Mouse (Mus musculus) liver, postnatal 0 days (tissue): ENCODE data around the gene Pih1d2.

Source experiments
- CTCF ChIP-seq: sonication (generic); IDR thresholded peaks from 2 replicates; pipeline ENCODE4 v1.5.1; 2016; ENCODE audit warnings: antibody characterized with exemption, low read depth
- EP300 ChIP-seq: IDR thresholded peaks from 2 replicates; pipeline ENCODE4 v1.6.1; 2016; ENCODE audit warnings: antibody characterized with exemption, low read depth, mild to moderate bottlenecking

DNA sequence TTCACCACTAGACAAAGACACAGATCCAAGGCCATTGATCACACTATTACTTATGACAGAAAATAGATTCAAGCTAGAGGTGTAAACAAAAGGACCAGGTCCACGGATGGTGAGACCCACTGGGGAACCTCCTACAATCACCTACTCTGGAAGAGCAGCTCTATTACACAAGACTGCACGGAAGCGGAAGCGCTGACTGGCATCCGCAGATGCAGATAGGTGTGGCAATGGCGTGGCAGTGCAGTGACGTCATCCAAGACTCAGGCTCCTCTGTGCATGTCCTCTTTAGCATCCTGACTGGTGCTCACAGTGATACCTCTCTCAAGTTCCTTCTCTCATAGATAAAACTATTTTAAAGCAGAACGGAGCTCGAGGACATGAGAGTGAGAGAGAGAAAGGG lies 24.2 kb upstream of the Pih1d2 start:
- TF ChIP-seq CTCF (no peak), EP300 (no peak)
